Mouse (Mus musculus) adrenal gland, adult 18-20 months (tissue): ENCODE measurements around the gene Inca1. TPM values are rescaled to one million over a fixed set of nuclear protein-coding genes. Genes with fewer than 3 reads are reported as not detected.

Source experiments
- DNase-seq, 2 experiments: peaks; one replicate each; pipeline ENCODE4 v3.0.0; 2021 to 2022; ENCODE audit warnings: low spot score in 2 of 2
- long read RNA-seq, 2 experiments: library from polyadenylated mRNA; stranded (forward); transcript quantifications; one replicate each; pipeline ENCODE4 v2.0.0; 2021
- total RNA-seq, 2 experiments: library from RNA; stranded (reverse); gene quantifications; 1 replicate in 1 of 2; 2 replicates in 1 of 2; pipeline ENCODE4 v1.2.3; 2021

Gene Inca1
- 10 to 100 TPM in 1 of 2 experiments, 1 to 10 TPM in 1; 6.8 to 14.0 TPM for total RNA-seq
- long read RNA-seq, experiment 1, partial matches to known transcripts: 0 of 3 reads
- long read RNA-seq, experiment 1, other reads (novel, unspliced or antisense): 2 of 3 reads
- long read RNA-seq, experiment 2, partial matches to known transcripts: 1 of 9 reads
- long read RNA-seq, experiment 2, other reads (novel, unspliced or antisense): 3 of 9 reads

DNA sequence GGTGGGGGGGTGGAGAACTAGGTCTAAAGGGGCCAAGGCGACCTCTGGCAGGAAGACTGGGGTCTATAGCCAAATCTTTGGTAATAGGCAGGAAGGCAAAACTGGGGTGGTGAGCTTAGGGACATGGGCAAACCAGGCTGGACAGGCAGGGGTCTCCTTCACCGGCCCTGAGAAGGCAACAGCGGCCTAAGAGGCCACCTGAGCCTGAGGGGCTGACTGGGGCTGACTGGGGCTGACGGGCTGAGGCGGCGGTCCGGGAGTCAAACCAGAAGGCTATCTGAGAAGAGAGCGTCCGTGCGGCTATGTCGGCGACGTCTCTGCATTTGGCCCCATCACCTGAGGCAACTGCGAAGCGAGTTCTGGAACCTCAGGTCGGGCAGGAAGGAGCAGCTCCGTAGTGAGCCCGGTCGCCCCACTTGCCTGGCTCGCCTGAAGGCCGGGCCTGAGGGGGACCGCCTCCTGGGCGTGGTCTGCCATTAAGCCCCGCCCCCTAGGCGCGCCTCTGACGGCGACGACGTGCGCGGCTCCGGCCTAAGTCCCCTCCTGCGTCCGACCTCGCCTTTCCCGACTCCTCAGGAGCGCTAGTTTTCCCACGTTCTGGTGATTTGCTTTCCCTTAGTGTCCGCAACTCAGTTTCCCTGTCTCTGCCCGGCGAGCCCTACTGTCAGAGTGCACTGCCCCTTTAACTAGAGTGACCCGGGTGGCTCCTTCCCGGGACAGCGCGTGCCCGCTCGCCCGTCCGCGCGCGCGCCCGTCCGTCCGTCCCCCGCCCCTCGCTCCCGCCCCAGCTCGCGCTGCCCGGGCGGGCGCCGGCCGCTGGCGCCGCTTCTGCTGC lies at the start of gene Inca1, which contains the start of gene Kif1c:
Gene Inca1, minus strand, starts transcription at position 434 of the 835 bp plus-strand sequence.
Gene Kif1c, plus strand, starts transcription at position 827 of the 835 bp plus-strand sequence.
- DNase-seq: peak; percentile 97 to 98

GRCm38 (mm10) chr11:70747876-70748545 lies 48.1 kb upstream of the Inca1 start:
- DNase-seq: no peak

GRCm38 (mm10) chr11:70745636-70746035 lies 45.7 kb upstream of the Inca1 start:
- DNase-seq: no peak

DNA sequence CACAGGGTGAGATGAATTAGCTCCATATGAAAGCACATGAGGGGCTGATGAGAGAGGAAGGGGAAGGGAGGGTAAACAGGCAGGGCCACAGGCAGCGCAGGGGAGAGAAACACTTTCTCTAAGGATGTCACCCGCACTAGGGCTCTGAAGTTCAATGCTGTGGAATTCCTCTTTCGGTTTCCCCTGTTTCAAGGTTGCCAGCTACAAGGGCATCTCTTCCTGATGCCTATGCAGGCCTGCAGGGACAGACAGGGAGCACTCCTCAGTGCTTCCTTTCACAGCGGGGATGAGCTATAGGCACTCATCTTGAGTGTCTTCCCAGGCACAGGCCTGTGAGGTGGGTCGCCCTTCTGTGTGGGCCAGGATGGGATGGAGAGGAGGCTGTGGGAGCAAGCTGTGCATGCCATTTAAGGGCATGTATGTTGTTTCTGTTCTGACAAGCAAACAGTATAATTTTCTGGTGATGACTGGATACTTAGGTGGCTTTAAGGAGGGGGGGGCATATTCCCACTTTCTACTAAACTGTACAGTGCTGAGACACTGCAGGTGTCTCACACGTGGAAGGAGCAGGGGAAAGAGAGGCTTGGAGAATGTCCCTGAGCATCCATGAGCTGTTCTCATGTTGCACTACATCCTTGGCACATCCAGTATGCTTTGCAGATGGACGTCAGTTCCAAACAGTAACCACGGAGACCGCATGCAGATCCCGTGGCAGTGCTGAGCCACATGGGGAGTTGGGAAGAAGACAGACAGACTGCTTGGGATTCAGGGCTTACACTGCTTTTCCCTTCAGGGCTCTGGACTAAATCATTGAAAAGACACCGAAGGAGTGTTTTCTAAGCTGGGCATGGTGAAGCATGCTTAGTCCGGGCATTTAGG lies 42.9 kb upstream of the Inca1 start:
- DNase-seq: no peak

DNA sequence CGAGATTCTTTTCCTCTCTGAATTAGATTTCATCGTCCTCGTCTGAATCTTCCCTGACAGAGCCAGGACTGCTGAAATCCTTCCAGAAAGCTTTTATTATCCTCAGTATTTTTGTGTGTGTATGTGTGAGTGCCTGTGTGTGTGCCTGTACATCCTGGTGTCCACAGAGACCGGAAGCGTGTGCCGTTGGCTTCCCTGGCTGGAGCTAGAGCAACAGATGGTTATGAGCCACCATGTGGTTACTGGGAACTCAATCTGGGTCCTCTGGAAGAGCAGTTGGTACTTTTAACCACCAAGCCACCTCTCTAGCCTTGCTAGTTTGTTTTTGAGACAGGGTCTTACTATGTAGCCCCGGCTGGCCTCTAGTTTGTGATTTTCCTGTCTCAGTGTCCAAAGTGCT lies 42.2 kb upstream of the Inca1 start:
- no peak for DNase-seq

DNA sequence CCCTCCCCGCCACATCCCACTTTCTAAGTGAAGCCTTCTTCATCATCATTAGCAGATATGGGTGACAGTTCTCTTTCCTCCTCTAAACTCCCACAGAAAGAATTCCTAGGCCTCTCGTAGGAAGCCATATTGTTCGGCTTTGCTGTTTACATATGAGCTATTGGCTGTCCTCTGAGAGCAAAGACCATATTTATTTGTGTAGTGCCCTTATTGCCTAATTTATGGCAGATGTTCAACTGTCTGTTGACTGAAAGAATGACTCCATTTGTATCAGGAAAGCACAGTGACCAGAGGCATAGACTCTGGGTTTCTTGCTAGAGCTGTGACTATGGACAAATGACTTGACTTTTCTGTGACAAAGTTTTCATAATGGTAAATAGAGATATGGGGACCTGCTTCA lies 41.6 kb upstream of the Inca1 start:
- DNase-seq: no peak

GRCm38 (mm10) chr11:70737749-70738148 lies 37.8 kb upstream of the Inca1 start:
- no peak for DNase-seq

DNA sequence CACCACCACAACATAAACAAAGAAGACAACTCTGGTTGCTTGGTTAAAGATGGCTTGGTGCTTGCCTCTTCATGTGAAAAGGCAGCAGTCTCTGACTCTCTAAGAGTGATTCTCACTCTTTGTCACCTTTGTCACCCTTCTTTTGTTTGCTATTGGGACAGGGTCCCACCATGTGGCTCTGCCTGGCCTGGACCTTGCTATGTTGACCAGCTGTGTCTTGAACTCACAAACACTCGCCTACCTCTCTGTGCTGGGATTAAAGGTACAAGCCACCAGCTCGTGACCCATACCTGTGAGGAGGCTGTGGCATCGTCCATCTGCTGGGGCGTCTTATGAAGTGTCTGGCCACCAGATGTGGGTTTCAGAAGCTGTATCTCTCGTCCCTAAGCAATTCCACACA lies 33.3 kb upstream of the Inca1 start:
- no peak for DNase-seq

DNA sequence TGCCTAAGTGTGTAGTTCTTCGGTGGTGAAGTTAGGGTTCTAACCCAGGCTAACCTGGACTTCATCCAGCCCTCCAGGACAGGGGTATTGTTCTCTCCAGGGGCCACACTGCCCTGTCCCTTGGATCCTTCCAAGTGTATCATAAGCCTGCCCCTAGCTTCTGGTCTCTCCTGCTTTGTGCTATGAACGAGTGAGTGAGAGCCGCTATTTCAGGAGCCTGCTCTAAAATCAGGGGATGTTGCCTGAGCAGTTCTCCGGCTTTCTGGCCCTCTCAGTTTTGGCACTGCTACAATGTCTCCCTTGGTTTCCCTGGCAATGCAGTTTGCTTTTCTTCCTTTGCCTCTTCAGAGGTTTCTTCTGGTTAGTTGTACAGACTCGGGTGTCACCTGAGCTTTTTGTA lies 31.2 kb upstream of the Inca1 start:
- DNase-seq: no peak

- no peak for DNase-seq
Observed at GRCm38 (mm10) chr11:70730427-70731038, 30.6 kb upstream of the Inca1 start.

DNA sequence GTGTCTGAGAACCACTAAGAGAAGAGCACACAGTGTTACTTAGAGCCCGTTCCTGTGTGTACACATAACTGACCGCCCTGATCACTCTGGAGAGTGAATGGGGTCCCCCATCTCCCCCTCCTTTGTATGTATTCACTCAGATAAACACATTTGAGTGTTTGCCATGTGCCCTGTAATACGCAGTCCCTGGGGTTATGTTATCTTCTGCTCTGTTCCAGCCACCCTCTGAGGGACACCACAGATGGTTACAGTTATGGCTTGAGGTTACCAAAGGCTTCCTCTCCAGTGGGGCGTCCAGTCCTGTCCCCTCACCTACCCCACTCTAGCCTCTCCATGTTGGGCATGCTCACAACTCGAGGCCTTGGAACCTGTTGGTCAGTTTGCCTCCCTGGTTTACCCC lies 27.4 kb upstream of the Inca1 start:
- no peak for DNase-seq

GRCm38 (mm10) chr11:70726585-70726984 lies 26.6 kb upstream of the Inca1 start:
- DNase-seq: no peak

DNA sequence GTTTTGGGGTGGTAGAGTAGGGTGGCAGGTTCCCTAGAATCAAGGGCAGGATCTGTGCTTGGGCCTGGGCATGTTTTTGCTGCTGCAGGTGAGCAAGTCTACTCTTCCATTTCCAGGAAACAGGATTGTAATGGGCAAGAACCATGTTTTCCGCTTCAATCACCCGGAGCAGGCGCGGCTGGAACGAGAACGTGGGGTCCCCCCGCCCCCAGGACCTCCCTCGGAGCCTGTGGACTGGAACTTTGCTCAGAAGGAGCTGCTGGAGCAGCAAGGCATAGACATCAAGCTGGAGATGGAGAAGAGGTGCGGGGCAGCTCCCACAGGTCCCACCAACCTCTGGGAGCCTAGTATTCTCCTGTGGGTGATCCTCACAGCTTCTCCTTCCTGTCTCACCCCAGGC lies 24.8 kb upstream of the Inca1 start:
- no peak for DNase-seq

DNA sequence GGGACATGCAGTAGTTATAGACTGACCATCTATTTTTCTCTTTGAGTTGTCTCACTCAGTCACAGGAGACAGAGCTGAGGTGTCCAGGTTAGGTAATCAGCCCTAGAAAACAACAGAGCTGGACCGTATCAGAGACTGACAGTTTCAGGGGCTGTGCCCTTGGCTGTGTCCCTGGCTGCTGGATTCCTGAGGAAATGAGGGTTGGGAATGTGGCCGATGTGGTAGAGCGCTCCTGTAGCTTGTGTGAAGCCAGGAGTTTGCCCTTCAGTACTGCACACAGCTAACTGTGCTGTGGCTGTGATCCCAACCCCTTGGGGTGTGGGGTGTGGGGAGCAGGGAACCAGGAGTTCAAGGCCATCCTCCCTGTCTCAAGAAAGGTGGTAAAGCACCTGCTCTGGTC lies 21.1 kb upstream of the Inca1 start:
- DNase-seq: peak in 1 of 2 experiments; percentile 35

- no peak for DNase-seq
Observed at GRCm38 (mm10) chr11:70720567-70720966, 20.6 kb upstream of the Inca1 start.

DNA sequence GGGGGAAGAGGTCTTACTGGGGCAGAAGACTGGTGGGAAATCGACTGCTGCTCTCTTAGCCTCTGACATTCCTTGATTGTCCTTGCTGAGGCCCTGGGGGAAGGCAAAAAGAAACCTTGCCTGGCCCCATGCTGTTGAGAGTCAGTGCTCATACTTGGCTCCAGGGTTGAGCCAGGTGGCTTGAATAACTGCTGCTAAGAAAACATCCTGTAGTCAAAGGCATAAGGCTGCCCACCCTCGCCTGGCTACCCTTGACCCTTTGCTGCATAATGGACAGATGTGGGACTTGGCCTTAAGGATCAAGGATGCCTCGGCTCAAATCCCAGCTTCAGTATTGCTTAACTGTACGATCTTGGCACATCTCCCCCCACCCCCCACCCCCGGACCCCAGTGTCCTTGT lies 18.5 kb upstream of the Inca1 start:
- peak in 1 of 2 experiments; percentile 38 for DNase-seq

DNA sequence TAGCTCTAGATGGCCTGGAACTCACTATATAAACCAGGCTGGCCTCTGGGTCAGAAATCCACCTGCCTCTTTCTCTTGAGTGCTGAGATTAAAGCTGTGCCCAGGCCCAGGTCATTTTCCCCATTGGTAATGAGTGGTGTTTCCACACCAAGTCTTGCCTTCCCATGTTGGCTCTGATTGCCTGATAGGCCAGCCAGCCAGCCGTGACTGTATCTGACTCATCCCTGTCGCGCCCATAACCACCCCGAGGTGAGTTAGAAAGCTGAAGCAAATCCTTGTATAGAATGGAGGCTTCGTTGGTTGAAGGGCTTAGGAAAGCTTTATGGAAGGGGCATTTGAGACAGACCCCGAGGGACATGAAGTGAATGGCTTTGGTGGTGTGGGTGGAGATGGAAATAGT lies 15.9 kb upstream of the Inca1 start:
- DNase-seq: no peak

- DNase-seq: no peak
Observed at GRCm38 (mm10) chr11:70713222-70713621, 13.3 kb upstream of the Inca1 start.

DNA sequence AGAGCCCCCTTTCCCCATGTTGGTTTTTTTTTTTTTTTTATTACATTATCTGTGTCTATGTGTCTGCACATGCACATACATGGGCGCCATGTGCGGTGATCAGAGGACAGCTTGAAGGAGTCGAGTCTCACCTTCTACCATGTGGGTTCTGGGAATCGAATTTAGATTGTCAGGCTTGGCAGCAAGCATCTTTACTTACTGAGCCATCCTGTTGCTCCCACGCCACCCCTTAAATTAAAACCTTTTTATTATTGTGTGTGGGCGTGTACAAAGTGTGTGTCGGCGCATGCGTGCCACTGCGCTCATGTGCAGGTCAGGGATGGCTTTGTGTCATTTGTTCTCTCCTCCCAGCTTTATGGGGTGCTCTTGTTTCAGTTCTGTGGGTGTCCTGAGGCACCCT lies 11.1 kb upstream of the Inca1 start:
- DNase-seq: no peak

GRCm38 (mm10) chr11:70706127-70706526 lies 6.2 kb upstream of the Inca1 start:
- DNase-seq: no peak

- DNase-seq: no peak
Observed at GRCm38 (mm10) chr11:70702781-70703180, 2.8 kb upstream of the Inca1 start.
